Mouse (Mus musculus) hindbrain, embryonic 13.5 days (tissue): Measurements from ENCODE around the gene Hoxa6. TPM values are rescaled to one million over a fixed set of nuclear protein-coding genes. Genes with fewer than 3 reads are reported as not detected.

Experiments
- ATAC-seq: fragments of 200-750 bp; cut with Nextera tagmentation; 2 replicates; pipeline ENCODE4 v1.8.0; 2017; ENCODE audit warnings: moderate TSS enrichment; ENCODE audit not compliant: low FRiP score
- H3K27ac ChIP-seq: fragments of 300-500 bp; sonication (generic); 2 replicates; pipeline ENCODE4 v1.5.1; 2015; ENCODE audit warnings: inconsistent platforms, mild to moderate bottlenecking, moderate library complexity
- H3K27me3 ChIP-seq: fragments of 300-500 bp; sonication (generic); 2 replicates; pipeline ENCODE4 v1.6.1; 2015; ENCODE audit warnings: mild to moderate bottlenecking, inconsistent platforms
- H3K36me3 ChIP-seq: fragments of 300-500 bp; sonication (generic); 2 replicates; pipeline ENCODE4 v1.6.1; 2015; ENCODE audit warnings: mild to moderate bottlenecking, inconsistent platforms
- H3K4me1 ChIP-seq: fragments of 300-500 bp; sonication (generic); replicated peaks from 2 replicates; pipeline ENCODE4 v1.6.1; 2015; ENCODE audit warnings: inconsistent platforms
- H3K4me2 ChIP-seq: fragments of 300-500 bp; sonication (generic); 2 replicates; pipeline ENCODE4 v1.6.1; 2015; ENCODE audit warnings: inconsistent platforms, mild to moderate bottlenecking, moderate library complexity
- H3K4me3 ChIP-seq: fragments of 300-500 bp; sonication (generic); 2 replicates; pipeline ENCODE4 v1.5.1; 2015; ENCODE audit warnings: mild to moderate bottlenecking, inconsistent platforms
- H3K9ac ChIP-seq: fragments of 300-500 bp; sonication (generic); 2 replicates; pipeline ENCODE4 v1.6.1; 2015; ENCODE audit warnings: mild to moderate bottlenecking, inconsistent platforms
- H3K9me3 ChIP-seq: fragments of 300-500 bp; sonication (generic); 2 replicates; pipeline ENCODE4 v1.6.1; 2016; ENCODE audit warnings: inconsistent platforms
- WGBS: fragments of 180-500 bp; shearing (Covaris S2); methylation state at CpG from one replicate; pipeline ENCODE4 v1.1.7; 2015; 5-methylcytosine and 5-hydroxymethylcytosine counted together
- polyA plus RNA-seq: library from polyadenylated mRNA; unstranded; fragments of >200 nt; fragmentation: Nextera tagmentation; extraction: Ambion mirVana; gene quantifications from 2 replicates; pipeline ENCODE4 v1.2.1, GENCODE M21; 2015

The Hoxa6 gene
- polyA plus RNA-seq, 1 experiment from 2014 or later: 28.0 TPM

- Histone ChIP-seq H3K9ac (no peak overlapping the region), H3K9me3 (no peaks in the 10 kb centered on the region), H3K36me3 (no peaks in the 10 kb centered on the region), H3K4me1 (peaks cover 38% of the 10 kb centered on the region), H3K4me3 (no peak overlapping the region), H3K27me3 (peaks cover 99% of the 10 kb centered on the region), H3K4me2 (no peak overlapping the region), H3K27ac (no peak overlapping the region)
- 24% methylated on average over 5 of the region's 5 CpGs for WGBS
- no peak for ATAC-seq
Observed at GRCm38 (mm10) chr6:52214271-52214670, 5.7 kb upstream of the Hoxa6 start.

DNA sequence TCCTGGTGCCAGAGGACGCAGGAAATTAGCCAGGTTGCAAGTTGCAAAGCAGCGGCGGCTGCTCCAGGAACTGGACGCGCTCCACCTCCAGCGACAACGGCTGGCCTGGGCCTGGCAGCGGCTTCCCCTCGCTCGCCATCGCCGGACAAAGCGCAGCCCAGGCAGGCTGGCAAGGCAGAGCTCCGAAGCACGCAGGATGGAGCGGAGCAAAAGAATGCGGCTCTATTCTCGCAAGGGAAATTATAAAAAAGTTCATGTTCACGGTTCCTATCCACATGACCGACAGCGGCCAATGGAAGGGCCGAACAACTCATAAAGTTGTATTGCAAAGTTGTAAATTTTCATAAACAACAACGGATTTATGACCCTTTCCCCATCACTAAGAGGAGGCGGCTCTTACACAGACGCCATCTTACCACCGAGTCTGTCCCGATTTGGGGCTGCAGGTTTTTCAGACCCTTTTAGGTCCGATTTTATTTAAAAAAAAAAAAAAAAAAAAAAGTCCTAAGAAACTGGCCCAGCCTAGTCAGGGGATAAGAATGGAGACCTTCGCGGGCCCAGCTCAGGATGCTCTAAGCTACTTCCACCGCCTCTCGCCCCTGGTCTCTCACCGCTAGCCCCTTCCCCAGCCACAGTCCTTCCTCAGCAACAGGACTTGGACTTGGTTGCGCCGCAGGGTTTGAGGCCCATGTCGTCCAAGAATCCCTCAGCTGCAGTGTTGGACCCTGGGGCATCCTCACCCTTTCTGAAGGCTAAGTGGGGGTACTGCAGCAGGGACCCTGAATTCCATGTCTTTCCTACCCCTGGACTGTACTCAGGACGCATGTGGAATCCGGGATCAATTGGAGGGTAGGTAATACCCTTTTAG, 4.8 kb upstream of the Hoxa6 start, which contains the start of the genes Hoxa3 and Gm28308:
Gene Hoxa3, minus strand, starts transcription at position 218 of the 868 bp plus-strand sequence.
Gene Gm28308, minus strand, starts transcription at position 221 of the 868 bp plus-strand sequence.
- ATAC-seq: no peak
- Histone ChIP-seq H3K36me3 (no peaks in the 10 kb centered on the region), H3K9me3 (no peaks in the 10 kb centered on the region), H3K9ac (peak within 1 kb of the TSS; percentile 49), H3K4me2 (peak within 1 kb of the TSS; percentile 64), H3K4me1 (peaks cover 47% of the 10 kb centered on the region), H3K4me3 (peak within 1 kb of the TSS; percentile 34), H3K27me3 (peaks cover 99% of the 10 kb centered on the region), H3K27ac (peak within 1 kb of the TSS; percentile 82)
- 6% methylated on average over 38 of the region's 38 CpGs for WGBS

GRCm38 (mm10) chr6:52212556-52213118, 4.1 kb upstream of the Hoxa6 start:
- Histone ChIP-seq H3K4me2 (peak overlapping the region; percentile 64), H3K9ac (peak overlapping the region; percentile 49; the same call in 1 of the 2 replicates), H3K27me3 (peaks cover 99% of the 10 kb centered on the region), H3K9me3 (no peaks in the 10 kb centered on the region), H3K36me3 (no peaks in the 10 kb centered on the region), H3K27ac (peak overlapping the region; percentile 82), H3K4me1 (peaks cover 50% of the 10 kb centered on the region), H3K4me3 (peak overlapping the region; percentile 34)
- no peak for ATAC-seq
- WGBS: 1% methylated on average over 22 of the region's 22 CpGs

- H3K4me2 ChIP-seq: peak overlapping the region; percentile 64
- H3K4me1 ChIP-seq: peaks cover 43% of the 10 kb centered on the region
- H3K9ac ChIP-seq: peak overlapping the region; percentile 49
- no peaks in the 10 kb centered on the region for H3K9me3 ChIP-seq
- ATAC-seq: no peak
- H3K27me3 ChIP-seq: peaks cover 99% of the 10 kb centered on the region
- peak overlapping the region; percentile 82 for H3K27ac ChIP-seq
- 4% methylated on average over 13 of the region's 13 CpGs for WGBS
- H3K4me3 ChIP-seq: peak overlapping the region; percentile 34
- H3K36me3 ChIP-seq: no peaks in the 10 kb centered on the region
Observed at GRCm38 (mm10) chr6:52211961-52212360, 3.4 kb upstream of the Hoxa6 start.

DNA sequence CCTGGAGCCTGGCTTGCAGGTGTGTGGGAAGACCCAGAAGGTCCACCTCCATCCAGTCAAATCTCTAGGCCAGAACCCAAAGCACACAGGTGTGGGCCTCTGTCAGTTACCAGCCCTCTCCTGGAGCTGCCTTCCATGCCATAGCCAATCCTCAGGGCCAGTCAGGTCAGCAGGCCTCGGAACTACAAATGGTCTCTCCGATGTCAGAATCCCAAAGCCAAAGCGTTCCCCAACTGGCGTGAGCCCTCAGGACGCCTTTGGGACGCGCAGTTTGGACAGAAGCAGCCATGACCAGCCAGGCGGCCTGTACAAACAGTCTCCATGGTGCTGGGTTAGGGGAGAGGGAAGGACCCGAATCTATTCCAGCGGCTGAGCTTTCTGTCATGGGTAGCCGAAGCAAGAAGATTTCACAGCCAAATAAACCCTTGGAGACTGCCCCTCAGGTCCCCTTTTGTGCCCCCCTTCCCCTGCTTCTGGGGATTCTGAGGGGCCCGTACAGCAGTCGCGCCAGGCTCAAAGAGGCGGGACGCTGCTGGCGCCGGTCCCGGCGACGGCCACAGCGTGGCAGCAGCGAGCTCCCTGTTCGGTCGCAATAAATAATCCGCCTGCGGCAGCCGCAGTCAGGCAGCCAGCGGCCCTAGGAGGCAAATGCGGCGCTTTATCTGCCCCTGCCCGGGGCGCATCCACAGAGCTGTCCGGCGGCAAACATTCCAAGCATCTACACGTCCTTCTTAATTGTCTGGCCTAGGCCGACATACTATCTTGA, 2.8 kb upstream of the Hoxa6 start:
- H3K27me3 ChIP-seq: peaks cover 99% of the 10 kb centered on the region

GRCm38 (mm10) chr6:52209685-52210046, 1.1 kb upstream of the Hoxa6 start:
- Histone ChIP-seq H3K4me3 (peak overlapping the region; percentile 58), H3K27me3 (peaks cover 99% of the 10 kb centered on the region), H3K4me1 (peaks cover 45% of the 10 kb centered on the region), H3K9me3 (no peaks in the 10 kb centered on the region), H3K9ac (peak overlapping the region; percentile 70), H3K36me3 (no peaks in the 10 kb centered on the region), H3K27ac (peak overlapping the region; percentile 91), H3K4me2 (peak overlapping the region; percentile 64)
- 9% methylated on average over 12 of the region's 12 CpGs for WGBS
- ATAC-seq: no peak

More for the DNA sequence above, 2.8 kb upstream of the Hoxa6 start:
- Histone ChIP-seq H3K4me2 (peak overlapping the region; percentile 64), H3K27ac (peak overlapping the region; percentile 82), H3K4me1 (peaks cover 40% of the 10 kb centered on the region), H3K9me3 (no peaks in the 10 kb centered on the region), H3K4me3 (peak overlapping the region; percentile 34), H3K9ac (peak overlapping the region; percentile 63), H3K36me3 (no peaks in the 10 kb centered on the region)
- ATAC-seq: peak; percentile 38; the same call in 1 of the 2 replicates
- 1% methylated on average over 37 of the region's 37 CpGs for WGBS

DNA sequence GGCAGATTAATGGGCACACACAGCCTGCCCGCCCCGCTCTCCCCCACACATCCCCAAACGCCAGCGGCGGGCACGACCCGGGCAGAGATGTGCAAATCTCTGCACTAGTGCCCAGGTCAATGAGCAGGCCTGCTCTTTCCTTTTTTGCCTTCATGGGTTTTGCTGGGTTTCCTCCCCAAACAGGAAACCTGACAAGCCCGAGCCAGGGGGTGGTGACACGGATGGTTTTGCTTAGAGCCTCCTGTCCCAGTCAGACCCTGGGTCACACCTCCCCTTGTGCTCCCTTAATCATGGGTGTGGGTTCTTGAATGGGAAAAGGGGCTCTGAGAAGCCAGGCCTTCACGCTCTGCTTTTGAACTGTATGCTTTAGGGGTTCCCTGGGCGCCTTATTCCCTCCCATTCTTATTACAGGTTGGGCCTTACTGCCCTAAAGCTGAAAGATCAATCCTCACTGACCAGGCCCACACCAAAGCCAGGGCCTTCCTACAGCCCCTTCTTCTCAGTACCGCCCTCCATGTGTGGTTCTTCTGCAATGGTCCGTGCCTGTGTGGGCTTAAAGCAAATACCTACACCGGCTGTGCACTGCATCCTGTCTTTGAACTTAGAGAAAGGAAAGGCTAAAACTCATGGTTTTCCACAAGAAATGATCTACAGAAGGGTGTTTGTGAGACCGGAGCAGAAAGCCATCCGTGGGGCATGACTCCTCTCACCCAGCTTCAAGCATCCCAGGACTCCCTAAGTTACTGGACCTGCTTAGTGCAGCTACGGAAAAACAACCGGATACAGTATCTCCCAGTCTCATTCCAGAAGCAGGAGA, 554 bp upstream of the Hoxa6 start:
- H3K36me3 ChIP-seq: no peaks in the 10 kb centered on the region
- peaks cover 99% of the 10 kb centered on the region for H3K27me3 ChIP-seq
- peaks cover 49% of the 10 kb centered on the region for H3K4me1 ChIP-seq
- ATAC-seq: 0 out of 2 replicates have a peak, but pooled peaks have one; percentile 1
- peak overlapping the region; percentile 64 for H3K4me2 ChIP-seq
- WGBS: 4% methylated on average over 18 of the region's 18 CpGs
- peak overlapping the region; percentile 58 for H3K4me3 ChIP-seq
- peak overlapping the region; percentile 70; the same call in 1 of the 2 replicates for H3K9ac ChIP-seq
- peak overlapping the region; percentile 91 for H3K27ac ChIP-seq
- no peaks in the 10 kb centered on the region for H3K9me3 ChIP-seq

DNA sequence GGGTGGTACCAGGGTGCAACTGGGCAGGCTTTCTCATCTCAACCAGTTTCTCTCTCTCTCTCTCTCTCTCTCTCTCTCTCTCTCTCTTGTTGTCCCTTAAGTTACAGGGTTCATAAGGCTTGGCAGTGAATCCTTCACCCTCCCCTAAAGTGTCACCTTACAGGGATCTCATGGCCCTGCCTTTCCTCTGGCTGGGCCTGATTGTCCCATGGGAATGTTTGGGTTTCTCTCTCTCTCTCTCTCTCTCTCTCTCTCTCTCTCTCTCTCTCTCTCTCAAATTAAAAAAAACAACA, 892 bp downstream of the Hoxa6 start:
- Histone ChIP-seq H3K27ac (peak overlapping the region; percentile 95), H3K9me3 (no peaks in the 10 kb centered on the region), H3K27me3 (peaks cover 99% of the 10 kb centered on the region), H3K9ac (peak overlapping the region; percentile 77), H3K4me2 (peak overlapping the region; percentile 64), H3K36me3 (no peaks in the 10 kb centered on the region), H3K4me3 (peak overlapping the region; percentile 58), H3K4me1 (peaks cover 53% of the 10 kb centered on the region)
- ATAC-seq: no peak

- peaks cover 48% of the 10 kb centered on the region for H3K4me1 ChIP-seq
- ATAC-seq: no peak
- 4% methylated on average over 4 of the region's 4 CpGs for WGBS
- H3K36me3 ChIP-seq: no peaks in the 10 kb centered on the region
- peak overlapping the region; percentile 77 for H3K9ac ChIP-seq
- H3K9me3 ChIP-seq: no peaks in the 10 kb centered on the region
- peaks cover 99% of the 10 kb centered on the region for H3K27me3 ChIP-seq
- H3K4me3 ChIP-seq: peak overlapping the region; percentile 58
- H3K27ac ChIP-seq: peak overlapping the region; percentile 95
- H3K4me2 ChIP-seq: peak overlapping the region; percentile 64
Observed at GRCm38 (mm10) chr6:52206882-52207683, 1.4 kb downstream of the Hoxa6 start.

- Histone ChIP-seq H3K27me3 (peaks cover 99% of the 10 kb centered on the region), H3K4me2 (peak overlapping the region; percentile 64), H3K9me3 (no peaks in the 10 kb centered on the region), H3K4me3 (peak overlapping the region; percentile 58), H3K27ac (peak overlapping the region; percentile 95), H3K9ac (peak overlapping the region; percentile 77), H3K4me1 (peaks cover 39% of the 10 kb centered on the region), H3K36me3 (no peaks in the 10 kb centered on the region)
- ATAC-seq: no peak
- under 1% methylated on average over 55 of the region's 55 CpGs for WGBS
Observed at GRCm38 (mm10) chr6:52205638-52206621, 2.6 kb downstream of the Hoxa6 start.
